Mouse (Mus musculus) heart, embryonic 14.5 days (tissue): ENCODE measurements around the gene Wdr20. TPM values are rescaled to one million over a fixed set of nuclear protein-coding genes. Genes with fewer than 3 reads are reported as not detected.
A peak's percentile ranks its signal among the peaks of the same experiment; 100 is the strongest.

Experiments
- ATAC-seq: fragments of 200-750 bp; cut with Nextera tagmentation; 2 replicates; pipeline ENCODE4 v1.8.0; 2017; ENCODE audit warnings: low read depth, moderate TSS enrichment; ENCODE audit not compliant: insufficient number of reproducible peaks, insufficient read depth, low FRiP score
- H3K27ac ChIP-seq, 2 experiments: fragments of 200-500 bp in 1 of 2; fragments of 300-500 bp in 1 of 2; sonication (generic) in 1 of 2; replicated peaks in 1 of 2; 2 replicates each; pipeline ENCODE4 v1.5.1; 2012 to 2014; ENCODE audit warnings: low read depth in 2 of 2, low read length in 2 of 2, control low read depth in 1 of 2, mild to moderate bottlenecking in 1 of 2, mixed read lengths in 1 of 2; ENCODE audit not compliant: control insufficient read depth in 1 of 2, insufficient read depth in 1 of 2
- H3K27me3 ChIP-seq: fragments of 300-500 bp; sonication (generic); 2 replicates; pipeline ENCODE4 v1.6.1; 2014; ENCODE audit warnings: mild to moderate bottlenecking, low read length, control low read depth; ENCODE audit not compliant: control insufficient read depth, insufficient read depth
- H3K36me3 ChIP-seq: fragments of 300-500 bp; sonication (generic); 2 replicates; pipeline ENCODE4 v1.6.1; 2014; ENCODE audit warnings: mild to moderate bottlenecking, control low read depth, low read length, mixed read lengths; ENCODE audit not compliant: control insufficient read depth, insufficient read depth
- H3K4me1 ChIP-seq, 2 experiments: fragments of 200-500 bp in 1 of 2; fragments of 300-500 bp in 1 of 2; sonication (generic) in 1 of 2; 2 replicates each; pipeline ENCODE4 v1.6.1; 2012 to 2014; ENCODE audit warnings: low read length in 2 of 2, control low read depth in 1 of 2, mixed read lengths in 1 of 2; ENCODE audit not compliant: control insufficient read depth in 2 of 2, insufficient read depth in 2 of 2
- H3K4me2 ChIP-seq: fragments of 300-500 bp; sonication (generic); 2 replicates; pipeline ENCODE4 v1.6.1; 2014; ENCODE audit warnings: mild to moderate bottlenecking, low read length
- H3K4me3 ChIP-seq, 2 experiments: fragments of 200-500 bp in 1 of 2; fragments of 300-500 bp in 1 of 2; sonication (generic) in 1 of 2; 2 replicates each; pipeline ENCODE4 v1.5.1; 2012 to 2014; ENCODE audit warnings: low read length in 2 of 2, mild to moderate bottlenecking in 2 of 2, control low read depth in 1 of 2, low read depth in 1 of 2, moderate library complexity in 1 of 2; ENCODE audit not compliant: control insufficient read depth in 1 of 2, insufficient read depth in 1 of 2
- H3K9ac ChIP-seq: fragments of 300-500 bp; sonication (generic); 2 replicates; pipeline ENCODE4 v1.6.1; 2014; ENCODE audit warnings: mild to moderate bottlenecking, low read length
- H3K9me3 ChIP-seq: fragments of 300-500 bp; sonication (generic); 2 replicates; pipeline ENCODE4 v1.6.1; 2016; ENCODE audit warnings: low read length, control low read depth; ENCODE audit not compliant: control insufficient read depth
- WGBS: fragments of 180-500 bp; shearing (Covaris S2); extraction: QIAGEN DNeasy Blood & Tissue Kit; methylation state at CpG from one replicate; pipeline ENCODE4 v1.1.7; 2014; 5-methylcytosine and 5-hydroxymethylcytosine counted together
- polyA plus RNA-seq: library from polyadenylated mRNA; unstranded; fragments of >200 nt; fragmentation: Nextera tagmentation; extraction: Ambion mirVana; gene quantifications from 2 replicates; pipeline ENCODE4 v1.2.1, GENCODE M21; 2014

Wdr20 gene
- polyA plus RNA-seq, 1 experiment from 2014 or later = 16.3 TPM

GRCm38 (mm10) chr12:110837850-110838249 lies 100.1 kb downstream of the Wdr20 start:
- no peak overlapping the region for H3K9ac ChIP-seq
- H3K4me1 ChIP-seq = peaks cover 8 to 17% of the 10 kb centered on the region in 2 experiments
- H3K4me2 ChIP-seq = no peak overlapping the region
- no peaks in the 10 kb centered on the region for H3K36me3 ChIP-seq
- no peaks in the 10 kb centered on the region for H3K27me3 ChIP-seq
- ATAC-seq = no peak
- 92% methylated on average over 8 of the region's 8 CpGs for WGBS
- no peaks in the 10 kb centered on the region for H3K9me3 ChIP-seq
- no peak overlapping the region for H3K4me3 ChIP-seq
- H3K27ac ChIP-seq = no peak overlapping the region

GRCm38 (mm10) chr12:110840348-110841198 lies 102.8 kb downstream of the Wdr20 start, which contains the start of gene Mok:
Gene Mok (minus strand): TSS chr12:110840939.
- peak within 1 kb of the TSS; percentile 76 to 89 for H3K4me3 ChIP-seq
- peak; percentile 33; the same call in 1 of the 2 replicates for ATAC-seq
- H3K9ac ChIP-seq = peak within 1 kb of the TSS; percentile 67
- H3K36me3 ChIP-seq = no peaks in the 10 kb centered on the region
- under 1% methylated on average over 71 of the region's 71 CpGs for WGBS
- no peaks in the 10 kb centered on the region for H3K9me3 ChIP-seq
- no peaks in the 10 kb centered on the region for H3K27me3 ChIP-seq
- H3K4me2 ChIP-seq = peak within 1 kb of the TSS; percentile 71
- H3K27ac ChIP-seq = no peak within 1 kb of the TSS
- peaks cover 8 to 17% of the 10 kb centered on the region in 2 experiments for H3K4me1 ChIP-seq

GRCm38 (mm10) chr12:110841731-110842493 lies 104.2 kb downstream of the Wdr20 start:
- Histone ChIP-seq H3K36me3 (no peaks in the 10 kb centered on the region), H3K4me3 (no peak overlapping the region), H3K4me2 (no peak overlapping the region), H3K9ac (no peak overlapping the region), H3K9me3 (no peaks in the 10 kb centered on the region), H3K4me1 (peaks cover 12 to 21% of the 10 kb centered on the region in 2 experiments), H3K27me3 (no peaks in the 10 kb centered on the region), H3K27ac (no peak overlapping the region)
- ATAC-seq = no peak
- WGBS = 70% methylated on average over 5 of the region's 5 CpGs

GRCm38 (mm10) chr12:110843194-110844048 lies 105.7 kb downstream of the Wdr20 start:
- no peak overlapping the region for H3K27ac ChIP-seq
- ATAC-seq = no peak
- 19% methylated on average over 32 of the region's 32 CpGs for WGBS

GRCm38 (mm10) chr12:110844227-110845130 lies 106.7 kb downstream of the Wdr20 start:
- Histone ChIP-seq H3K4me2 (peak overlapping the region; percentile 91), H3K9ac (peak overlapping the region; percentile 79), H3K4me3 (peak overlapping the region; percentile 56 to 60), H3K27me3 (no peaks in the 10 kb centered on the region), H3K9me3 (no peaks in the 10 kb centered on the region), H3K4me1 (peaks cover 7 to 15% of the 10 kb centered on the region in 2 experiments), H3K36me3 (no peaks in the 10 kb centered on the region), H3K27ac (peak overlapping the region; percentile 52 to 85)
- peak; percentile 27; the same call in 1 of the 2 replicates for ATAC-seq
- under 1% methylated on average over 42 of the region's 42 CpGs for WGBS

More at GRCm38 (mm10) chr12:110843194-110844048, 105.7 kb downstream of the Wdr20 start:
- no peaks in the 10 kb centered on the region for H3K9me3 ChIP-seq
- peak overlapping the region; percentile 56 to 60 for H3K4me3 ChIP-seq
- H3K4me2 ChIP-seq = peak overlapping the region; percentile 91
- H3K36me3 ChIP-seq = no peaks in the 10 kb centered on the region
- H3K27me3 ChIP-seq = no peaks in the 10 kb centered on the region
- H3K9ac ChIP-seq = peak overlapping the region; percentile 79
- peaks cover 7 to 15% of the 10 kb centered on the region in 2 experiments for H3K4me1 ChIP-seq

GRCm38 (mm10) chr12:110845131-110845880 lies 107.6 kb downstream of the Wdr20 start:
- H3K27ac ChIP-seq = peak overlapping the region; percentile 83 to 85
- H3K4me3 ChIP-seq = peak overlapping the region; percentile 56 to 60
- no peaks in the 10 kb centered on the region for H3K9me3 ChIP-seq
- peak; percentile 91 for ATAC-seq
- H3K4me1 ChIP-seq = peaks cover 7 to 10% of the 10 kb centered on the region in 2 experiments
- H3K4me2 ChIP-seq = peak overlapping the region; percentile 91
- H3K27me3 ChIP-seq = no peaks in the 10 kb centered on the region
- H3K9ac ChIP-seq = peak overlapping the region; percentile 79
- 0% methylated on average over 36 of the region's 36 CpGs for WGBS
- H3K36me3 ChIP-seq = no peaks in the 10 kb centered on the region
